Mouse (Mus musculus) forebrain, embryonic 13.5 days (tissue): ENCODE measurements at regions not wholly inside any gene's neighbourhood (a gene's known extent, or its start where the extent isn't known, plus 50 kb on each side); places are given as distances from the start of the nearest gene placed in this dataset.

Source experiments
- ATAC-seq: fragments of 200-750 bp; cut with Nextera tagmentation; 2 replicates; pipeline ENCODE4 v1.8.0; 2017
- H3K27ac ChIP-seq: fragments of 300-500 bp; sonication (generic); 2 replicates; pipeline ENCODE4 v1.5.1; 2015; ENCODE audit warnings: inconsistent platforms, mild to moderate bottlenecking, moderate library complexity
- H3K27me3 ChIP-seq: fragments of 300-500 bp; sonication (generic); 2 replicates; pipeline ENCODE4 v1.6.1; 2015; ENCODE audit warnings: mild to moderate bottlenecking, inconsistent platforms
- H3K36me3 ChIP-seq: fragments of 300-500 bp; sonication (generic); 2 replicates; pipeline ENCODE4 v1.6.1; 2015; ENCODE audit warnings: mild to moderate bottlenecking, inconsistent platforms; ENCODE audit not compliant: poor library complexity, severe bottlenecking
- H3K4me1 ChIP-seq: fragments of 300-500 bp; sonication (generic); 2 replicates; pipeline ENCODE4 v1.6.1; 2015; ENCODE audit warnings: inconsistent platforms
- H3K4me2 ChIP-seq: fragments of 300-500 bp; sonication (generic); 2 replicates; pipeline ENCODE4 v1.6.1; 2015; ENCODE audit warnings: inconsistent platforms, mild to moderate bottlenecking, moderate library complexity
- H3K4me3 ChIP-seq: fragments of 300-500 bp; sonication (generic); 2 replicates; pipeline ENCODE4 v1.5.1; 2015; ENCODE audit warnings: mild to moderate bottlenecking, inconsistent platforms
- H3K9ac ChIP-seq: fragments of 300-500 bp; sonication (generic); 2 replicates; pipeline ENCODE4 v1.6.1; 2015; ENCODE audit warnings: mild to moderate bottlenecking, inconsistent platforms
- H3K9me3 ChIP-seq: fragments of 300-500 bp; sonication (generic); replicated peaks from 2 replicates; pipeline ENCODE4 v1.6.1; 2016; ENCODE audit warnings: inconsistent platforms
- WGBS: fragments of 180-500 bp; shearing (Covaris S2); methylation state at CpG from one replicate; pipeline ENCODE4 v1.1.7; 2015; 5-methylcytosine and 5-hydroxymethylcytosine counted together

DNA sequence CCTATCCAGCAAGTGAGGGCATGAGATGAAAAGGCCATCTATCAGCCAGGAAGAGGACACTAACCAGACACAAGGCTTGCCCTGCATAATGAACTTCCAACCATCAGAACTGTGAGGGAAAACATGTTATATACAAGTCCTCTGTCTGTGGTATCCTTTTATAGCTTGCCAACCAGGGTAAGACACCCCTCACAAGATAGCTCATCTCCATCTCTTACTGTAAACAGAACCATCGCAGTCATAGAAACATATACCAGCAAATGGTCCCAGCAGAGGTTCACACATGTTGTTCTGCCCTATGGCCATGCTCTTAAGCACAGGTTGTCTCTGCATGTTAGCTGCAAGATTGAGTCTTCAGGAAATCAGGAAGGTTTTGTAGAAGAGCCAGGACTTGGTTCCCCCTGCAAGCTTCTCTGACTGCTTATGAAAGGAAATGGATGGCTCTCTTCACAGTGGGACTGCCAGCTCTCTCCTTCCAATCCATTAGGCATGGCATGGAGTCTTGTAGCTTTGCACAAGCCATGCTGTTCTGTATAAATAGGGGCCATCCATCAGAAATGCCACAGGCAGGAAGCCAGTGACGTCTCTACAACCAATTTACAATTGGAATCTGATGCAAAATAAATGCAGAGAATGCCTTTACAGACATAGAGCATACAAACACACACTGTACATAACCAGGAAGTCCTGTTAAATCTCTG is 1514.0 kb upstream of the Lrrc6 start:
- no peak overlapping the region for H3K4me2 ChIP-seq
- H3K9ac ChIP-seq, result no peak overlapping the region
- H3K27me3 ChIP-seq, result no peaks in the 10 kb centered on the region
- no peak overlapping the region for H3K4me3 ChIP-seq
- WGBS, result 72% methylated on average over 2 of the region's 2 CpGs
- ATAC-seq, result no peak
- H3K4me1 ChIP-seq, result no peaks in the 10 kb centered on the region
- H3K27ac ChIP-seq, result no peak overlapping the region
- no peaks in the 10 kb centered on the region for H3K36me3 ChIP-seq
- H3K9me3 ChIP-seq, result no peaks in the 10 kb centered on the region; the same call in 1 of the 2 replicates

DNA sequence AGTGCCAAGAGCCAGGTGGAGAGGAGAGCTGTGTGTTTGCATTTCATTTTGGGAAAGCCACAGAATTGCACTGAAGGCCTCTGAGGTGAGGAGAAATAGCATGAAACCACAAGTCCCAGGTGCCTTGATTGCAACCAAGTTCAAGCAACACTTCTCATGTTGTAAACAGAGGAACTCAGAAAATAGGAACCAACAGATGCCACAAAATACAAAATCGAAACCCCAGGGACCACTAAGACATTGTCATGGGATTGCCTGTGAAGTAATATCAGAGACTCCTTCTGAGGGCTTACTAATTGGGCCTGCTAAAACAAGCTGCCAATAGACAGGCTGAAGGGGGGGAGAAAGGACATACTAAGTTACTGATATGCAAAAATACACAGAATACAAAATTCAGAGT is 1510.5 kb upstream of the Lrrc6 start:
- 86% methylated on average over 1 of the region's 1 CpGs for whole genome bisulfite sequencing
- ATAC-seq, result no peak
- Histone ChIP-seq H3K27ac (no peak overlapping the region), H3K36me3 (no peaks in the 10 kb centered on the region), H3K9me3 (no peaks in the 10 kb centered on the region), H3K4me3 (no peak overlapping the region), H3K27me3 (no peaks in the 10 kb centered on the region), H3K4me2 (no peak overlapping the region), H3K4me1 (no peaks in the 10 kb centered on the region), H3K9ac (no peak overlapping the region)

DNA sequence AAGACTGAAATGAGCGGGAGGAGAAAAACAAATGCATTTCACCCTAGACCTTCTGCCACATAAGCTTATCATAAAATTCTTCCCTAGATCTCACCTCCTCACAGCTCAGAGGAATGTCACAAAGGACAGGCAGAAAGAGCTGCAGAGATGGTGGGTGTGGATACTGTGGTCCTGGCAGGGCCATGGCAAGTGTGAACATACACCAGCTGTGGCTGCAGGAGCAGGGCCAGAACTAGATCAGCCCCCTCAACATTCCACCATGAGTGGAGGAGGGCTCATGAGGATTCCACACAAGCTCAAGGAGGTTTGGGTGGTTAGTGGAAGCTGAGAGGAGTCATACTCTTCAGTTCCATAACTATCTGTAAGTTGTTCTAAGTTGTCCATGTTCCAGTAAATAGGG is 1509.5 kb upstream of the Lrrc6 start:
- Histone ChIP-seq H3K4me3 (no peak overlapping the region), H3K9me3 (no peaks in the 10 kb centered on the region), H3K27me3 (no peaks in the 10 kb centered on the region), H3K4me2 (no peak overlapping the region), H3K36me3 (no peaks in the 10 kb centered on the region), H3K9ac (no peak overlapping the region), H3K4me1 (no peaks in the 10 kb centered on the region), H3K27ac (no peak overlapping the region)
- WGBS, result 89% methylated on average over 1 of the region's 1 CpGs
- ATAC-seq, result no peak

DNA sequence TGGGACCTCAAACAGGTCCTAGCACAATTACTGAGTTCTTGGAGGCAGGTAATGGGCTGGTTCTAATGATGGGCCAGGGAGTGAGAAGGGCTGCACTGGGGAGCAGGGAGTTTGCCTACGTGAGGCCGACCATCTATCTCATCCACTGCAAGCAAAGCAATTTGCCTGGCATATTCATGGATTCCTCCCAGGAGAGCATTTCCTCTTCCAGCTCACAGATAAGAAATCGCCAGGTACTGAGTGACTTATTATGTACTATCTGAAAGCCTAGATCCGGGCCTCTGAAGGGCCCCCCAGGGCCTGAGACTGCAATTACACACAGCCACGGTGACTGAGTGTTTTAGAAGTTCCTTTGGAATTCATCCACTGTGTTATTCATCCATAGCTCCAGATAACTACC is 1504.1 kb upstream of the Lrrc6 start:
- Histone ChIP-seq H3K9me3 (no peaks in the 10 kb centered on the region), H3K36me3 (no peaks in the 10 kb centered on the region), H3K9ac (no peak overlapping the region), H3K4me2 (no peak overlapping the region), H3K4me3 (no peak overlapping the region), H3K4me1 (no peaks in the 10 kb centered on the region), H3K27ac (no peak overlapping the region), H3K27me3 (no peaks in the 10 kb centered on the region)
- no peak for ATAC-seq
- WGBS, result 74% methylated on average over 5 of the region's 5 CpGs

DNA sequence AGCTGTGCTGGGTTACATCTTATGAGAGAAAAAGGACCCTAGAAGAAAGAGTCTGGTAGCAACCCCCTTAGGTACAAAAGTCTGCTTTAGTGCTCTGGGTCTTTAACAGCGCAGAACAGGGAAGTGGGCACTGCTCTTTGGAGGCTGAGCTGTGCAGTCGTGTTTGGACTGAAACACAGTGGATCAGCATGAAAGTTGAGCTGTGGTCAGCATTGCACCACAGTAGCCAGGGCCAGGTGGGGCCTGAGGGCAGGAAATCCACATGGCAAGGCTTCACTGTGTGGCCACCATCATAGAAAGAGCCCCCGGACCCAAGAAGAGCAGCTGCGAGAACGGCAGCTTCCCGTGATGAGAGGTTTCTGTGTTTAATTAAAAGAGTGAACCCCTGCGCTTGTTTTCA is 1495.8 kb upstream of the Lrrc6 start:
- 78% methylated on average over 7 of the region's 7 CpGs for WGBS
- Histone ChIP-seq H3K4me3 (no peak overlapping the region), H3K27me3 (no peaks in the 10 kb centered on the region), H3K9ac (no peak overlapping the region), H3K4me1 (no peaks in the 10 kb centered on the region), H3K36me3 (no peaks in the 10 kb centered on the region), H3K9me3 (no peaks in the 10 kb centered on the region), H3K4me2 (no peak overlapping the region), H3K27ac (no peak overlapping the region)
- no peak for ATAC-seq

DNA sequence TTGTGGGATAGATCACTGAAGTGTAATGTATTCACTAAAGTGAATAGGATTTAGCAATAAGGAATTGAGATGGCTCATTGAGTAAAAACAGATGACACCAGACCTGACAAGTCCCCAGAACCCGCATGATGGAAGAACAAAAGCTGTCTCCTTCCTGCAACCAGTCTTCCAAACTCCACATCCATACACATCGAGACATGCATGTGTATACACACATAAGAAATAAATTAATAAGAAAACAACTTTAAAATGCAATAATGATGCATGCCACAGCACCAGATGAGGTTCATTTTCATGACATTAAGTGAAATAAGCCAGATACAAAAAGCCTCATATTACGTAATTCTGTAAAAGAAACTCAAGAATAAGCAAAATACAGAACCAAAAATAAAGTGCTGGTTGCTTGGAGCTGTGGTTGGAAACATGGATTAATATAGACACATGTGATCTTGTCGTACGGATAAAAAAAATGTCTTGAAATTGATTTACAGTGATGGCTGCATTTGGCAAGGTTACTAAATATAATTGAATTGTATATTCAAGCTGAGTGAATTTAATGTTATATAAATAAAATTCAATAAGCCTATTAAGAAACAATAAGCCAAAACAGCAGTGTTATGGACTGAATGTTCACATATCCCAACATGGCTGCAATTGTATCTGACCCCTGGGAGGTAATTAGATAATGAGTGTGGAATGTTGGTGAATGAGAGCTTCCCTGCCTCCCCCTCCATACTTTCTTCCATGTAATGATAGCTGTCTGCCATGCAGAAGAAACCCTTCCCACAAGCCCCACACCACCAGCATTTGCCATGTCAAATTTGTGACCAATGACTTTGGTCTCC is 1488.9 kb upstream of the Lrrc6 start:
- H3K27me3 ChIP-seq, result no peaks in the 10 kb centered on the region
- no peaks in the 10 kb centered on the region for H3K4me1 ChIP-seq
- WGBS, result 85% methylated on average over 5 of the region's 5 CpGs
- H3K4me3 ChIP-seq, result no peak overlapping the region
- H3K36me3 ChIP-seq, result no peaks in the 10 kb centered on the region
- no peak overlapping the region for H3K27ac ChIP-seq
- no peak overlapping the region for H3K9ac ChIP-seq
- no peak for ATAC-seq
- H3K9me3 ChIP-seq, result no peaks in the 10 kb centered on the region
- no peak overlapping the region for H3K4me2 ChIP-seq

DNA sequence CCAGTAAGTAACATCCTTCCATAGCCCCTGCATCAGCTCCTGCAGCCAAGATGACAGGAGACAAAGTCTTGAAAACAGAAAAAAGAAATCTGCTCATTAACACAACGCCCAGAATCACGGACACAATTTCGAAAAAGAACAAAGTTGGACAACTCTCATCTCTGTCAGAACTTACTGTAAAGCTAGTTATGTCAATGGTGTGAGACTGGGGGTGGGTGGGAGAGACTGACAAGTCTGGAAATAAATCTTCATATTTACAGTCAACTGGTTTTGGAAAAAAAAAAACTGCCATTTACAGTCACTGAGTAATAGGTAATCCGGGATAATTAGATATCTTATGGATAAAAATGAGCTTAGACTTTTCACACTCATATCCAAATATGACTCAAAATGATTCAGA is 1487.2 kb upstream of the Lrrc6 start:
- Histone ChIP-seq H3K9me3 (no peaks in the 10 kb centered on the region), H3K4me3 (no peak overlapping the region), H3K4me1 (no peaks in the 10 kb centered on the region), H3K9ac (no peak overlapping the region), H3K36me3 (no peaks in the 10 kb centered on the region), H3K27ac (no peak overlapping the region), H3K27me3 (no peaks in the 10 kb centered on the region), H3K4me2 (no peak overlapping the region)
- 90% methylated on average over 4 of the region's 4 CpGs for WGBS
- ATAC-seq, result no peak

DNA sequence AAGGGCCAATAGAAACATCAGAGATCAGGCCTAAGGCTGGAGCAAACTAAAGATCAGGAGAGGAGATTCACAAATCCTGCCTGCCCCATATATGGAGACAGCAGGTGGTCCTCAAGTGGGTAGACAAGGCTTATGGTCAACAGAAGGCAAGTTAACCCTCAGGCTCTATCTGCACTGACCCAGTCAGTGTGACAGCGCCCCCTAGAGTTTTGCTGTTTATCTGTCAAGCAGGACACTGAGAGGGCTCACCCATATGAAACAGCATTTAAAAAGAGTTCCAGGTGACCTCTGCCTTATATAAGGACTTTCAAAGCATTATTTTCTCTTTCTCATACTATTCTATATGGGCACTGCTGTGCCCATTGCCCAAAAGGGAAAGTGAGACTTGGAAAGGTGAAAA is 1482.5 kb upstream of the Lrrc6 start:
- Histone ChIP-seq H3K9ac (no peak overlapping the region), H3K27me3 (no peaks in the 10 kb centered on the region), H3K27ac (no peak overlapping the region), H3K4me3 (no peak overlapping the region), H3K36me3 (no peaks in the 10 kb centered on the region), H3K4me1 (no peaks in the 10 kb centered on the region), H3K4me2 (no peak overlapping the region), H3K9me3 (no peaks in the 10 kb centered on the region)
- no peak for ATAC-seq
- WGBS, result 14% methylated on average over 1 of the region's 1 CpGs

DNA sequence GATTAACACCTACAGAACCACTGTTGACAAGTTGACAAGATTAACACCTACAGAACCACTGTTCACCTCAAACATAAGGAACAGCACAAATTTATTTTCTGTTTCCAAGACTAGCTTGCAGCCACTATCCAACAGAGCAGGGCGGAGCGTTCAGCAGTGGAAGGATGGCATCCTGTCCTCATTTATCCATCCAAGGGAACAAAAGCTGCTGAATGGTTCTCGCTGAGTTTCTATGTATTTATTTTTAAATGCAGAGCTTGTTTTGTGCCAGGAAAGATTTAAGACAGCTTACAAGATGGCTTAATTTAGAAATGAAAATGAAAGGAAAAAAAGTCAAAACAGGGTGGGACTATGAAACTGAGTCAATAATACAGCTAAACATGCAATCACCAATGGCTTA is 1481.2 kb upstream of the Lrrc6 start:
- no peak overlapping the region for H3K4me3 ChIP-seq
- H3K4me2 ChIP-seq, result no peak overlapping the region
- no peaks in the 10 kb centered on the region for H3K27me3 ChIP-seq
- no peak overlapping the region for H3K9ac ChIP-seq
- H3K9me3 ChIP-seq, result no peaks in the 10 kb centered on the region
- 90% methylated on average over 3 of the region's 3 CpGs for WGBS
- H3K4me1 ChIP-seq, result no peaks in the 10 kb centered on the region
- no peaks in the 10 kb centered on the region for H3K36me3 ChIP-seq
- H3K27ac ChIP-seq, result no peak overlapping the region
- no peak for ATAC-seq

DNA sequence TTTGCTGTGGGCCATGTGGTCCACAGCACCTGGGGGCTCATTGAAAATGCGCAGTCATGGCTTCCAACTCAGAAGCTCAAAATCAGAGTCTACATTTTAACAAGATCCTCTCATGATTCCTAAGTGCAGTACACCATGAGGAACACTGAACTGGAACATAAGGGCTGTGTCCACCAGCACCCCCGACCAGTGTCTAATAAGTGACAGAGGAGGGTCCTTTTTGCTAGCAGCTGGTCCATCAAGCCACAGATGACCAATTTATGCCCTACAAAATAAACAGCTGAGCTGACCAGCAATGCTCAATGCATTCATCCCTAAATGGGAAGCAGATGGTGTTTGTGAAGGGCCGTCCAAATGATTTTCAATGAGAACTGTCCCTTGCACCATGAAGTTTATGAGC is 1478.7 kb upstream of the Lrrc6 start:
- H3K4me3 ChIP-seq, result no peak overlapping the region
- H3K4me2 ChIP-seq, result no peak overlapping the region
- H3K9me3 ChIP-seq, result no peaks in the 10 kb centered on the region
- 81% methylated on average over 3 of the region's 3 CpGs for WGBS
- ATAC-seq, result no peak
- no peak overlapping the region for H3K27ac ChIP-seq
- no peak overlapping the region for H3K9ac ChIP-seq
- H3K36me3 ChIP-seq, result no peaks in the 10 kb centered on the region
- H3K4me1 ChIP-seq, result no peaks in the 10 kb centered on the region
- H3K27me3 ChIP-seq, result no peaks in the 10 kb centered on the region

DNA sequence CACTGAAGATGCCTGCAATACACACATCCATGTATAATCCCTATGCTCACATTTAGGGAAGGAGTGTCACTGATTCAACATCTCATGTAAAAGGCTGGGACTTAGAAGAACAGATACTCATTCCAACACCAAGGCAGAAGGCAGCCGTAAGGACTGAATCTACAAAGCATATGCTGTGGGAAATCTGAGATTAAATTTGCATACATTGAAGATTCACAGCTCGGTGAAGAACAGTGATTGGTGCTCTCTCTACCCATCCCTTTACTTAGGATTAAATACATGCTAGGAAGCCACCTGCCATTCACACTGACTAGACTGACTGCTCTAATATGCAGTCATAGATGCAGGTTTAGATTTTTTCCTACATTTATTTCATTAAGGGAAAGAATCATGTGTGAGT is 1476.5 kb upstream of the Lrrc6 start:
- WGBS, result 73% methylated on average over 2 of the region's 2 CpGs
- Histone ChIP-seq H3K4me1 (no peaks in the 10 kb centered on the region), H3K27ac (no peak overlapping the region), H3K4me2 (no peak overlapping the region), H3K27me3 (no peaks in the 10 kb centered on the region), H3K9ac (no peak overlapping the region), H3K4me3 (no peak overlapping the region), H3K36me3 (no peaks in the 10 kb centered on the region), H3K9me3 (no peaks in the 10 kb centered on the region)
- ATAC-seq, result peak; percentile 78; the same call in 1 of the 2 replicates

DNA sequence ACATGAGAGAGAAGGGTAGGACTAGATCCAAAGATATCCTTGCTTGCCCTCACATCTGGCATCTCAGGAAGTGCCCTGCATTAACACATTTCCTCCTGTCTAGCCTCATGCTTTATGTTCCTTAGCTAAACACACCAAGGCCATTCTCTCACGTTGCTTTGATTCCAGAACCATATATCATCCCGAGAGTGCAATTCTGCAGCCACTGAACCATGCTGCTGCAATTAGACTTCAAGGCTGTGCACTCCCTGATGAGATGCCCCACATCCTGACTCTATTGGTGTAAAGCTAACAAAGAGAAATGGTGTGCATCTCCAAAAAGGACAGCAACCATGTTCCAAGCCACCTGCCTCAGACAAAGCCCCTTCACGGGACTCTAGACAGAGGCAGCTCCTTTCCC is 1471.3 kb upstream of the Lrrc6 start:
- no peak overlapping the region for H3K27ac ChIP-seq
- WGBS, result 78% methylated on average over 3 of the region's 3 CpGs

DNA sequence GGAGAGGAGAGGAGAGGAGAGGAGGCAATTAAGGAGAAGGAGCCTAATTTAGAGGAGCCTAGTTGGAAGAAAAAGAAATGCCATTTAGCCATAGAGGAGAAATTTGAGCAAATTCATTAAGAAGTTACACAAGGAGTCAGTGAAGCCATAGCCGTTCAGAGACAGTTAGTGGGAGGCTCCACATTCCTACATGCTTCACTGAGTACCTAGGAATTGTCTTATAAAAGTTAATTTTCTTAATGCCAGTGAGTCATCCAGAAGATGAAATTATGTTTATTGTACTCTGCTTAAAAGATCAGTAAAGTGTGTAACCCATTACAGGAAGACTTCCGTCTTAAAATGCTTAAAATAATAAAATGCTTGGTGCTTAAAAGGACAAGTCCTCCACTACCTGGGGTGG is 1453.5 kb upstream of the Lrrc6 start:
- Histone ChIP-seq H3K27ac (no peak overlapping the region), H3K4me3 (no peak overlapping the region), H3K9me3 (no peaks in the 10 kb centered on the region), H3K9ac (no peak overlapping the region), H3K4me2 (no peak overlapping the region), H3K36me3 (no peaks in the 10 kb centered on the region), H3K4me1 (no peaks in the 10 kb centered on the region), H3K27me3 (no peaks in the 10 kb centered on the region)
- WGBS, result 54% methylated on average over 2 of the region's 2 CpGs
- no peak for ATAC-seq

More for the DNA sequence above, 1471.3 kb upstream of the Lrrc6 start:
- H3K36me3 ChIP-seq, result no peaks in the 10 kb centered on the region
- no peak overlapping the region for H3K4me2 ChIP-seq
- H3K27me3 ChIP-seq, result no peaks in the 10 kb centered on the region
- H3K4me3 ChIP-seq, result no peak overlapping the region
- H3K4me1 ChIP-seq, result no peaks in the 10 kb centered on the region
- no peak overlapping the region for H3K9ac ChIP-seq
- no peaks in the 10 kb centered on the region for H3K9me3 ChIP-seq
- no peak for ATAC-seq
